Mouse (Mus musculus) neural tube, embryonic 14.5 days (tissue): ENCODE data around the gene AW549877. TPM values are rescaled to one million over a fixed set of nuclear protein-coding genes. Genes with fewer than 3 reads are reported as not detected.

ENCODE experiments used
- ATAC-seq: fragments of 200-750 bp; cut with Nextera tagmentation; 2 replicates; pipeline ENCODE4 v1.8.0; 2017; ENCODE audit warnings: low read depth, mild to moderate bottlenecking, moderate TSS enrichment, moderate library complexity
- H3K27ac ChIP-seq: fragments of 300-500 bp; sonication (generic); 2 replicates; pipeline ENCODE4 v1.5.1; 2014; ENCODE audit warnings: low read depth, mild to moderate bottlenecking, control low read depth, low read length, moderate library complexity, mixed read lengths
- H3K27me3 ChIP-seq: fragments of 300-500 bp; sonication (generic); 2 replicates; pipeline ENCODE4 v1.6.1; 2014; ENCODE audit warnings: low read length; ENCODE audit not compliant: control insufficient read depth, insufficient read depth
- H3K36me3 ChIP-seq: fragments of 300-500 bp; sonication (generic); 2 replicates; pipeline ENCODE4 v1.6.1; 2014; ENCODE audit warnings: low read length, mixed read lengths; ENCODE audit not compliant: control insufficient read depth, insufficient read depth
- H3K4me1 ChIP-seq: fragments of 300-500 bp; sonication (generic); 2 replicates; pipeline ENCODE4 v1.6.1; 2014; ENCODE audit warnings: low read length; ENCODE audit not compliant: control insufficient read depth, insufficient read depth
- H3K4me2 ChIP-seq: fragments of 300-500 bp; sonication (generic); 2 replicates; pipeline ENCODE4 v1.6.1; 2014; ENCODE audit warnings: mild to moderate bottlenecking, low read depth, low read length, control low read depth
- H3K4me3 ChIP-seq: fragments of 300-500 bp; sonication (generic); 2 replicates; pipeline ENCODE4 v1.5.1; 2014; ENCODE audit warnings: low read depth, low read length, control low read depth, mixed read lengths
- H3K9ac ChIP-seq: fragments of 300-500 bp; sonication (generic); replicated peaks from 2 replicates; pipeline ENCODE4 v1.6.1; 2014; ENCODE audit warnings: low read depth, mild to moderate bottlenecking, control low read depth, low read length, mixed read lengths
- H3K9me3 ChIP-seq: fragments of 300-500 bp; sonication (generic); 2 replicates; pipeline ENCODE4 v1.6.1; 2016; ENCODE audit warnings: low read length; ENCODE audit not compliant: control insufficient read depth
- WGBS: fragments of 180-500 bp; shearing (Covaris S2); extraction: QIAGEN DNeasy Blood & Tissue Kit; methylation state at CpG from one replicate; pipeline ENCODE4 v1.1.7; 2014; 5-methylcytosine and 5-hydroxymethylcytosine counted together
- polyA plus RNA-seq: library from polyadenylated mRNA; unstranded; fragments of >200 nt; fragmentation: Nextera tagmentation; extraction: Ambion mirVana; gene quantifications from 2 replicates; pipeline ENCODE4 v1.2.1, GENCODE M21; 2014

Gene AW549877
- polyA plus RNA-seq, 1 experiment from 2014 or later, result 57.8 TPM

- no peaks in the 10 kb centered on the region for H3K9me3 ChIP-seq
- no peak for ATAC-seq
- peak overlapping the region; percentile 81 for H3K27ac ChIP-seq
- H3K9ac ChIP-seq, result peak overlapping the region; percentile 45; the same call in 1 of the 2 replicates
- peak overlapping the region; percentile 78 for H3K4me2 ChIP-seq
- H3K36me3 ChIP-seq, result 0 out of 2 replicates have a peak, but pooled peaks cover 6% of the 10 kb centered on the region
- H3K27me3 ChIP-seq, result no peaks in the 10 kb centered on the region
- 24% methylated on average over 14 of the region's 14 CpGs for WGBS
- peak overlapping the region; percentile 82 for H3K4me3 ChIP-seq
- H3K4me1 ChIP-seq, result peaks cover 9% of the 10 kb centered on the region; the same call in 1 of the 2 replicates
These were observed 895 bp upstream of the AW549877 start for GRCm38 (mm10) chr15:3996267-3997010.

- no peaks in the 10 kb centered on the region for H3K9me3 ChIP-seq
- H3K4me3 ChIP-seq, result peak overlapping the region; percentile 82
- peak overlapping the region; percentile 88 for H3K27ac ChIP-seq
- H3K4me1 ChIP-seq, result peaks cover 9% of the 10 kb centered on the region; the same call in 1 of the 2 replicates
- peak overlapping the region; percentile 81 for H3K9ac ChIP-seq
- H3K36me3 ChIP-seq, result 0 out of 2 replicates have a peak, but pooled peaks cover 13% of the 10 kb centered on the region
- no peaks in the 10 kb centered on the region for H3K27me3 ChIP-seq
- no peak for ATAC-seq
- WGBS, result 29% methylated on average over 14 of the region's 14 CpGs
- peak overlapping the region; percentile 36 for H3K4me2 ChIP-seq
These were observed 594 bp downstream of the AW549877 start for GRCm38 (mm10) chr15:3994852-3995447.

GRCm38 (mm10) chr15:3987981-3988380, 7.6 kb downstream of the AW549877 start:
- Histone ChIP-seq H3K27me3 (no peaks in the 10 kb centered on the region), H3K9me3 (no peaks in the 10 kb centered on the region), H3K27ac (no peak overlapping the region), H3K4me1 (no peaks in the 10 kb centered on the region), H3K4me2 (no peak overlapping the region), H3K9ac (no peak overlapping the region), H3K4me3 (no peak overlapping the region), H3K36me3 (peaks cover 33% of the 10 kb centered on the region; the same call in 1 of the 2 replicates)
- 71% methylated on average over 2 of the region's 2 CpGs for WGBS
- no peak; the same call in 1 of the 2 replicates for ATAC-seq

GRCm38 (mm10) chr15:3984876-3985275, 10.7 kb downstream of the AW549877 start:
- H3K9ac ChIP-seq, result no peak overlapping the region
- no peak overlapping the region for H3K4me2 ChIP-seq
- no peaks in the 10 kb centered on the region for H3K4me1 ChIP-seq
- H3K4me3 ChIP-seq, result no peak overlapping the region
- H3K36me3 ChIP-seq, result peaks cover 20% of the 10 kb centered on the region; the same call in 1 of the 2 replicates
- WGBS, result 57% methylated on average over 2 of the region's 2 CpGs
- no peaks in the 10 kb centered on the region for H3K9me3 ChIP-seq
- H3K27me3 ChIP-seq, result no peaks in the 10 kb centered on the region
- ATAC-seq, result peak; percentile 33; the same call in 1 of the 2 replicates
- H3K27ac ChIP-seq, result no peak overlapping the region

- peaks cover 17% of the 10 kb centered on the region; the same call in 1 of the 2 replicates for H3K36me3 ChIP-seq
These were observed 12.8 kb downstream of the AW549877 start for GRCm38 (mm10) chr15:3982732-3983131.

GRCm38 (mm10) chr15:3979871-3980270, 15.7 kb downstream of the AW549877 start:
- Histone ChIP-seq H3K36me3 (peaks cover 1% of the 10 kb centered on the region; the same call in 1 of the 2 replicates), H3K27ac (peak overlapping the region; percentile 95), H3K9ac (no peak overlapping the region), H3K4me3 (no peak overlapping the region; the same call in 1 of the 2 replicates), H3K27me3 (no peaks in the 10 kb centered on the region), H3K4me1 (no peaks in the 10 kb centered on the region), H3K4me2 (peak overlapping the region; percentile 70), H3K9me3 (no peaks in the 10 kb centered on the region)
- ATAC-seq, result no peak; the same call in 1 of the 2 replicates
- whole genome bisulfite sequencing, result 86% methylated on average over 3 of the region's 3 CpGs

More at GRCm38 (mm10) chr15:3982732-3983131, 12.8 kb downstream of the AW549877 start:
- Histone ChIP-seq H3K4me3 (no peak overlapping the region), H3K4me1 (no peaks in the 10 kb centered on the region), H3K4me2 (no peak overlapping the region), H3K9ac (no peak overlapping the region), H3K9me3 (no peaks in the 10 kb centered on the region), H3K27ac (no peak overlapping the region), H3K27me3 (no peaks in the 10 kb centered on the region)
- 90% methylated on average over 5 of the region's 5 CpGs for WGBS
- ATAC-seq, result no peak

- H3K9ac ChIP-seq, result peak within 1 kb of the TSS; percentile 93
- no peaks in the 10 kb centered on the region for H3K9me3 ChIP-seq
- no peaks in the 10 kb centered on the region for H3K36me3 ChIP-seq
- ATAC-seq, result peak; percentile 94
- H3K27ac ChIP-seq, result peak within 1 kb of the TSS; percentile 95
- H3K4me2 ChIP-seq, result peak within 1 kb of the TSS; percentile 70
- peak within 1 kb of the TSS; percentile 72 for H3K4me3 ChIP-seq
- WGBS, result 1% methylated on average over 49 of the region's 61 CpGs
- no peaks in the 10 kb centered on the region for H3K27me3 ChIP-seq
- H3K4me1 ChIP-seq, result no peaks in the 10 kb centered on the region
These were observed 16.3 kb downstream of the AW549877 start, which contains the start of gene Fbxo4 for GRCm38 (mm10) chr15:3979061-3979848. Fbxo4 (minus strand) TSS chr15:3979573.

GRCm38 (mm10) chr15:3978279-3978678, 17.3 kb downstream of the AW549877 start:
- Histone ChIP-seq H3K27ac (no peak overlapping the region), H3K9me3 (no peaks in the 10 kb centered on the region), H3K27me3 (no peaks in the 10 kb centered on the region), H3K9ac (no peak overlapping the region), H3K36me3 (no peaks in the 10 kb centered on the region), H3K4me2 (no peak overlapping the region), H3K4me1 (no peaks in the 10 kb centered on the region), H3K4me3 (no peak overlapping the region)
- 96% methylated on average over 2 of the region's 2 CpGs for WGBS
- peak; percentile 18; the same call in 1 of the 2 replicates for ATAC-seq
